Mouse (Mus musculus) gastrocnemius, adult 18-20 months (tissue): Measurements from ENCODE around the gene Zfp941. TPM values are rescaled to one million over a fixed set of nuclear protein-coding genes. Genes with fewer than 3 reads are reported as not detected.

Source experiments
- DNase-seq: peaks from one replicate; pipeline ENCODE4 v3.0.0; 2021; ENCODE audit warnings: low spot score
- total RNA-seq, 2 experiments: library from RNA; stranded (reverse); gene quantifications; 2 replicates each; pipeline ENCODE4 v1.2.3; 2021

The Zfp941 gene
- total RNA-seq, 2 experiments from 2014 or later: not detected

DNA sequence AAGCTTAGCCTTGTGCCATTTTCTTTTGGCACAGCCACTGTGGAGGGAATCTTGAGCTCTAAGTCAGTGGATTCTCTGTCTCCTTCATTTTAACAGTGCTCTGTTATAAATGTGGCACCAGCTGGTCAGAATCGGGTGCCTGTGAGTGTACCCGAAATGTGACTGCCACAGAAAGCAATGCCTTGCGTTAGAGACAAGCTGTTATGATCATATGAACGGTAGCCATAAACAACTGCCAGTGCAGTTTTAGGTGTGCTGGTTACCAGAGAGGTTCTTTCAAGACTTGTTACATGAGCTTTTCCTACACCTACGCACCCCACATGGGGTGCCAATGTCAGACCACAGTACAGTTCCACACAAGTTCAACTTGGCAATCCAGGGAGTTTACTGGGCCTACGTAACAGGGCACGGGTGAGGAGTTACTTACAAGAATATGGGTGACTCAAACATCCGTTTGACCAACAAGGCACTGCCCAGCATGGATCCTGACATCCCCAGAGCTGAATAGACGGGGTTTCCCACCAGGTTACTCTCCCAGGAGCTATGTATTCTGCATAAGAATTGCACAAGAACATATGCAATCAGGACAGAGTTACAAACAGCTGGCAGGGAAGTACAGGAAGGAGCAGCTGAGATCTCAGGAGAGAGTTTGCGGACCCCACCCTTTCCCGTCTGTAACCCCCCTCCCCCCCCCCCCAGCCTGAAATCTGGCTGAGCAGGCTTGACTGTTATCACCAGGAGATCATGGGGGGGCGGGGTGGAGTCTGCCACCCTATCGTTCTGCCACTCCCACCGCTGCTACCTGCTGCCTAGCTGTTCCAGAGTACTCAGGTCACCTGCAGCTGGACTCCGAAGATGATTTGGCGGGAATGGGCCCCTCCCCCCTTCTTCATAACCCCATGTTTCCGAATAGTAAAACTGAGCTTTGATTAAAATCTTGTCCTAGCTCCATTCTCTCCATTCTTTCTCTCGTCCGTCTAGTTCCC is 19.1 kb upstream of the Zfp941 start:
- no peak for DNase-seq

DNA sequence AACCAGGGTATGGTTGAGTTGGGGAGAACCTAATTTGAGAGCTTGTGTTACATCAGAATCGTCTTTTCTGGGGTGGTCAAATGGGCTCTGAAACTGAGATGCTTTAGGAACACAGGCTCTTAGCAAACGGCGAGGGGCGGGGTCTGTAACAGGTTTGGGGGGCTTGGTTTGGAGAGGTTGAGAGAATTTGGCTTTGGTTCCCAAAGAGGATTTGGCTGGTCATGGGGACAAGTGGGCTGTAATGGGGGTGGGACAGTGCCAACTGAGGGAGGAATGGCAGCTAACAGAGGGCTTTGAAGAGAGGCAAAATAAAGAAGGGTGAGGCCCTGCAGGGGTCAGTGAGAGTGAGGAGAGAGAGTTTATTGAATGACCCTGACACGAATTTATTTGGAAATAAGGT is 17.6 kb upstream of the Zfp941 start:
- DNase-seq: no peak

DNA sequence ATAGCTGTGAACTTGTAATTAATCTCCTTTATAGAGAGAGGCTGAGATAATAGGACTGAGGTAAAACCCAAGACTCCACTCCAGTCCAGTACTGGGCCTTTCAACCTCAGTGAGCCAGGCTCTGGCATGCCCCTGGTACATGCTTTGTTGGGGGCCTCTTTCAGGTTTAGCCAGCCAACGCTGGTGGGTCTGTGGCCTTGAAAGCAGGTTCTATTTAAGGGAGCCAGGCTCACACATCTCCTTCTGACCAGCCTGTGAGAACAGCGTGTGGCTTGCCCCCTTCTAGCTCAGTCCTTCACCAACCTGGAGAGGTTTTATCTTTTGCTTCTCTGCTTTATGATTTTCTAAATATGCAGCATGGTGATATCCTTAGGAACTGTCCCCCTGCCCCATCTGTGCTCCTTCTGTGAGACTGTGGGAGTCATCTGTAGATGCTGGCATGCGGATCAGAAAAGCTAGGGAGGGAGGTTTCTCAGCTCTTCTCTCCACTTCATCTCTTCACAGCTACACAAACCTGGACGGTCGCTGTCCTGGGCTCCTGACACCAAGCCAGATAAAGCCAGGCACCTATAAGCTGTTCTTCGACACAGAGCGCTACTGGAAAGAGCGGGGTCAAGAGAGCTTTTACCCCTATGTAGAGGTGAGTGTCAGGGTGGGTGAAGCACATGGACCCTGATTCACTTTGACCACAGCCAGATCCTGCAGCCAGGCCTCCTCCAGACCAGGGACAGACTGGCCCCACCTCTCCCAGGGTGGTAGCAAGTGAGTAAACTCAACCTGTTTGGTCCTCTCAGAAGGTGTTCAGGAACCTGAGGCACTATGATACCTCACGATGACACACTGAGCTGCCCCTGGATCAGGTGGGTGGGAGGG is 14.5 kb upstream of the Zfp941 start:
- no peak for DNase-seq

GRCm38 (mm10) chr7:140835758-140836087 is 13.7 kb upstream of the Zfp941 start:
- no peak for DNase-seq

DNA sequence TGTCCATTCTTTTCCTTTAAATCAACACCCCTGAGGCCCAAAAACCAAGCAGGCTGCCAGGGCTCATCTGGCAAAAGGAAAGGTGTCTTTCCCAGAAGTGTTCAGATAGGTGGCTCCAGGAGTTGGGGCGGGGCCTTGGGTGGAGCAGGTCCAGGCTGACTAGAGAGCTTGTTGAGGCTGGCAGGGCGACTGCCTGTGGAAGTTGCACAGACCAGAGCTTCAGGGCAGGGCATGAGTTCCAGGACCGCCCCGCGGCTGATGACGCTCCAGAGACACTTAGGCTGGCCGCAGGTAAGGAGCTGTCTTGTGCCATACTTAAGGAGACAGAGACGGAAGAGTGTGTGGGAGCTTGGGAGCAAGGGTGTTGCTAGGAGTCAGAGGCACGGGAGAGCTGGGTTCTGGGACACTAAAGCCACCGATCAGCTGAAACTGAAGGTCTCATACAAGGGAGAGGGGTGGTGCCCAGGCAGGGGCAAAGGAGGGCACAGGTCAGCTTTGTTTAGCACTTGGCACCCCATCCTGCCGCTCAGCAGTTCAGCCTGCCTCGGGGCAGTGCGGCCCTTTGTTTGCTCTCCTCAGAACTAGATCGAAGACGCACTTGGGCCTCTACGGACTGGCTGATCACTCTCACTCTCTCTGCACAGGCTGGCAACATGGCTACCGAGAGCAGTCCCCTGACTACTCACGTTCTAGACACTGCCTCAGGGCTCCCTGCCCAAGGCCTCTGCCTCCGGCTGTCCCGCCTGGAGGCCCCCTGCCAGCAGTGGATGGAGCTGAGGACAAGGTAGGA is 13.2 kb upstream of the Zfp941 start, which contains the start of gene Urah:
Gene Urah (plus strand): TSS at position 51 of the 790 bp plus-strand sequence.
- no peak for DNase-seq

DNA sequence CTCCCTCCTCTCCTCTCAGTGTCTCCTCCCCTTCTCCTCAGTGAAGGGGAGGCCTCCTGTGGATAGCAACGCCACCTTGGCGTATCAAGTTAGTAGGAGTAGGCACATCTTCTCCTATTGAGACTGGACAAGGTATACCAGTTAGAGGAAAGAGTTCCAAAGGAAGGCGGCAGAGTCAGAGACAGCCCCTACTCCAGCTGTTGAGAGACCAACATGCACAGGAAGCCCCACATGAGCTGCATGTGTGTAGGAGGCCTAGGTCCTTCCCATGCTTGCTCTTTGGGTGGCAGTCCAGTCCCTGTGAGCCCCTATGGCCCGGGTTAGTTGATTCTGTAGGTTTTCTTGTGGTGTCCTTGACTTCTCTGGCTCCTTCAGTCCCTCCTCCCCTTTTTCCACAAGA is 11.4 kb upstream of the Zfp941 start:
- DNase-seq: no peak

- no peak for DNase-seq
Measured at GRCm38 (mm10) chr7:140831447-140831846, 9.5 kb upstream of the Zfp941 start.

- DNase-seq: no peak
Measured at GRCm38 (mm10) chr7:140828171-140828881, 6.3 kb upstream of the Zfp941 start.

GRCm38 (mm10) chr7:140822731-140823130 is 753 bp upstream of the Zfp941 start:
- DNase-seq: no peak

- DNase-seq: no peak
Measured at GRCm38 (mm10) chr7:140821305-140821652, 699 bp downstream of the Zfp941 start.

DNA sequence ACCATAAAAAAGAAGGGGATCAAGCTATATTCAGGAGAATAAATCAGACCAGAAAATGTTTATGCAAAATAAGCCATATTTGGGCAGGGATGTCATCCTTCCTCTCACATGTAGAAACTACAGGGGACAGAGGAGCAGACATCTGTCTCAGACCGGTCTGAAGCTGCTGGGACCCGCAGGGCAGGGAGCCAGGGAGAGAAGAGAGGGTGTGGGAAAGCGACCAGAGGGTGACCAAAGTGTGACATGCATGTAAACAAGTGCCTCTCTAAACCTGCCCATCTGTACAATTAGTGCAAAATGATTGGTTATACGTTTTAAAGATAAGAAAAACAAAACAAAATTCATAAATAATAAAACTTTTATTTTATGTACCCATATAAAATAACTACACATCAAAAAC is 1.8 kb downstream of the Zfp941 start:
- no peak for DNase-seq

DNA sequence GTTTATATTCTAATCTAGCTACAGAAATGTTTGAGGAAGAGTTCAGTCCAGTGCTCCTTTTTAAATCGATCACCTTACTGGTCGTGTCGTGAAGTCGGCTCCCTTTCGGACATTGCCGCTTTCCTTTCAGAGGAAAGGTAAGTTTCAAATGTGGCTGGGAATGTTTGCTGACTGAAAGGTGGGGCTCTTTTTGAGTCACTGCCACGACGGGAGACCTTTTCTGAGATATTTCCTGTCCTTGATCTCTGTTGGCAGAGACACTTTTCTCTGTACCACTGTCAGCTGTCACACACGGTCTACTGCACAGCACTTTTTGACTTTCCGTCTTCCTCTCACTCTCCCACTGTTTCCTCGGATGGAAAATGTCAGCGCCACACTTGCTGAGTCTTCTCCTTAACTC is 9.1 kb downstream of the Zfp941 start:
- no peak for DNase-seq

DNA sequence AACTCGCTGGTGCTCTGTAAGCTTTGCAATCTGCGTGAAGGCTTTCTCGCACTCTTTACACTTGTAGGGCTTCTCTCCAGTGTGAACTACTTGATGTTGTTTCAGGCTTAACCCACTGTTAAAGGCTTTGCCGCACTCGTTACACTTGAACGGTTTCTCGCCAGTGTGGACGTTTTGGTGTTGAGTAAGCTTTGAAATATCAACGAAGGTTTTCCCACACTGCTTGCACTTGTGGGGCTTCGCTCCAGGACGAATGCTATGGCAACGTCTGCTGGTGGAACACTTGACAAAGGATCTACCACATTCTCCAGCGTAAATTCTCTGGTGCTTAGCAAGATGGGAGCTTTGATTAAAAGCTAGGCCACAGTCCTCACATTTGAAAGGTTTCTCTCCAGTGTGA is 10.3 kb downstream of the Zfp941 start:
- no peak for DNase-seq

DNA sequence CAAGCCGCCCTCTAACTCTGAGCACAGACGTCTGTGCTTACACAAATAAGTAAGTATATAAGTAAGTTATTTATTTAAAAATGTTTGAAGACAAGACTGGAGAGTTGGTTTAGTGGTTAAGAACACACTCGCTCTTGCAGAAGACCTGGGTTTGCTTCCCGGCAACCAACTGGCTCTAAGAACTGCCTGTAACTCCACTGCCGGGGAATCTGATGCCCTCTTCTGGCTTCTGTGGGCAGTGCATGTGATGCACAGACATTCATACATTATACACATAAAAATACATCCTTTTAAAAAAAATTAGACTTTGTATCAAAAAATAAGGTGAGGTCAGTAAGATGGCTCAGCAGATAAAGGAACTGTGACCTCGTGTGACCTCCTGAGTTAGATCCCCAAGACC is 11.5 kb downstream of the Zfp941 start:
- no peak for DNase-seq

DNA sequence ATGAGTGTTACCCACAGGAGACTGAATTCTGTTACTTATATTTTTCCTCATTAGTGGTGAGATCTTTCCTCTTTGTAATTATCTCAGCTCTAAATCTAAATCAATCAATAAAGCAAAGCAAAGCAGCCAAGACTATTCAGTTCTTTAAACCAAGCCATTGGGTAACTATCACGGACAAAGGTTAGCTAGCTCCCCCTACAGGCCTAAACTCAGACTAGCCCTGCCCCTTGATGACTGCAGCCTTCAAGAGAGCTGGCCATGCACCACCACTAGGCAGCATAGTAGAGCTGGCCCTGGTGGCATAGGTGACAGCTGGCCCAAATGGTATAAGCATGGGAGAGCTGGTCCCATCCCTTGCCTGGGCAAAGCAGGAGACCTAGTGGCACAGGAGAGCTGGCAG is 16.3 kb downstream of the Zfp941 start:
- DNase-seq: no peak

- DNase-seq: no peak
Measured at GRCm38 (mm10) chr7:140802629-140803028, 19.3 kb downstream of the Zfp941 start.

DNA sequence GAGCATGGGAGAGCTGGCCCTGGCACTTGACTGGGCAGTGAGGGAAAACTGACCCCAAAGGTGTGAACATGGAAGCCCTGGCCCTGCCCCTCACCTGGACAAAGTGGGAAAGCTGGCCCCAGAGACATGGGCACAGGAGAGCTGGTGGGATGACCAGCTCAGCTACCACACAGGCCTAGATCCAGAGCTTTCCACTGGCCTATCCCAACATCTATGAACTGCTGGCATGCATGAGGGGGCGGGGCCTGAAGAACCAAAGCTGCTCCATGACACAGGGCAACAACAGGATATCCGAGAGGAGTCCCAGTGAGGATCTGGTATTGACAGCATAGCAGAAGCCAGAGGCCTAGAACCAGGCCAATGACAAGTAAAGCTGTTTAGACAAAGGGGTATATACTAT is 23.8 kb downstream of the Zfp941 start:
- DNase-seq: no peak

DNA sequence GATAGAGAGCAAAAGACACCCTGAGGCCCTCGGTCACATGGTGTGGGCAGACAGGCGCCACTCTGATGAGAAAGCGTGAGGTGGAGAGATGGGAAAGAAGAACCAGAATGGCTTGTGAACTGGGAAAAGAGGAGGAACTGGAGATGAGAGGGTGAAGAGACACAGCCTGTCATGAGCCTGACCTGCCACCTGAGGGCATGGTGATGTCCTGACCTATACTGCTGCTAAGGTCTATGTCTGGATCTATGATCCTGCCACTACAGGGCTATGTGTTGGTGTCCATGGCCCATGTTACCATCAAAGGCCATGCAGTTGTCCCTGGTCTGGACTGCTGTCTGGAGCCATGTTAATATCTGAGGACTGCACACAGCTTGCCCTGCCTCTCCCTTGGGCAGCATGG is 24.4 kb downstream of the Zfp941 start:
- DNase-seq: no peak

DNA sequence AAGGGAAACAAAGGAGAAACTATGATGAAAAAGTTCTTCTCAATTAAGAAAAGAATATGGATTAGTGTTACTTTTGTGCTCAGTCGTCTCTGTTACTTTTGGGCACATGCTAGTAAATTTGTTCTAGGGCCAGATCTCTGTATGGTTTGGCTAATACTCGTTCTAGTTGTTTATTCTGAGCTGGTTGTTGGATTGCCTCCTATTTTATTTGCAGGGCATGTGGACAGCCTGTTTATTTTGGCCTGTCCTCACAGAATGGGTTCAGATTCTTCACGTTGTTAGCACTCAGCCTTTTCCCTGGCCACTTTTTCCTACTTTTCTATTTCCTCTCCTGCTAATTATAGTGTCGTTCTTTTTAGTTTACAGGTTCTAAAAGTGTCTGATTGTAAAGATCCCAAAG is 28.4 kb downstream of the Zfp941 start:
- DNase-seq: no peak

GRCm38 (mm10) chr7:140788053-140788435 is 33.9 kb downstream of the Zfp941 start:
- DNase-seq: no peak

- no peak for DNase-seq
Measured at GRCm38 (mm10) chr7:140787406-140788052, 34.4 kb downstream of the Zfp941 start, which contains the start of gene Syce1. TSS of gene Syce1 (minus strand) at chr7:140787852.
